Mouse (Mus musculus) kidney, postnatal 10 days (tissue): Measurements from ENCODE around the gene Dhcr24.

Source experiments
- DNase-seq: peaks from one replicate; pipeline ENCODE4 v3.0.0; 2021; ENCODE audit warnings: mixed read lengths

Dhcr24 gene

GRCm38 (mm10) chr4:106613105-106613504, 52.3 kb downstream of the Dhcr24 start:
- DNase-seq, result no peak

GRCm38 (mm10) chr4:106613560-106613959, 52.7 kb downstream of the Dhcr24 start:
- no peak for DNase-seq

DNA sequence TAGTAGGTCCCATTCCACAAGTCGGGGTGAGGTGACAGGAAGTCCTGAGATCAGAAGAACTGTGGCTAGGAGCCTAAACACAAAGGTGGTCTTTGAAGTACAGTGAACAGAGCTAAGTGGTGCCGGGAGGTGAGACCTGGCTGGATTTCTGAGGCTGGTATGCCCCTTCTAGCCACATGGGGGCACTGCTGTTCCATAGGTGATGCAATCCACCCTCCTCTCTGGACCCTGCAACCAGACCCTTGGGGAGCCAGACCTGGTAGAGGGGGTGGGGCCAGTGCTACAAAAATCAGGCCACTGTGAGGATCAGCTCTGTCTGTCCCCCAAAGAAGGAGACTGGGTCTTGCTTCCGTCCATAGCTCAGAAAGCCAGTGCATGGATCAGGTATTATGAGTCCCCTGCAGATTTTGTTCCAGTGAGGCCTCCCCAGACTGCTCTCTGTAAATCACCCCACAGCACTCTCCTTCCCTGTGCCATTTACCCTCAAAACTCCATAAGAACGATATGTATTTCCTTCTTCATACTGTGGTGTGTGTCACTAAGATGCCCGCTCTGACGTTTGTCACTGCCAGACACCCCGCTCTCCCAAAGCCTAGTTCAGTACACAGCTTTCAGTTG, 53.5 kb downstream of the Dhcr24 start:
- DNase-seq, result peak; percentile 81

DNA sequence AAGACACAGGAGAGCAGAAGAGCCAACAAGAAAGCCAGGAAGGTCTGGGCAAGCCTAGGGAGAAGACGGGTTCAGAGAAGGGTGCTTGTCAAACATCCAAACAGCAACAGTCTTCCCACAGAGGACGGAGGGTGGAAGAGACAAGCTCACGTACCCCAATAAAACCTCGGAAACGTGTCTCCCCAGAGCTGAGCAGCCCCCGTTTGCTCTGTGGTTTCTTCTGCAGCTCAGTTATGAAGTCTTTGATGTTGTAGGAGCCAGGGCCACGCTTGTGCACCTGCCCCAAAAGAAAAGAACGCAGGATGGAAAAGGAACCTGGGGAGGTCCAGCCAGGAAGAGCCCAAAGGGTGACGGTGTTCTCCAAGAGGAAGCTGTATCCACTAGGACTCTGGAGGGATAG, 54.0 kb downstream of the Dhcr24 start:
- DNase-seq, result no peak

DNA sequence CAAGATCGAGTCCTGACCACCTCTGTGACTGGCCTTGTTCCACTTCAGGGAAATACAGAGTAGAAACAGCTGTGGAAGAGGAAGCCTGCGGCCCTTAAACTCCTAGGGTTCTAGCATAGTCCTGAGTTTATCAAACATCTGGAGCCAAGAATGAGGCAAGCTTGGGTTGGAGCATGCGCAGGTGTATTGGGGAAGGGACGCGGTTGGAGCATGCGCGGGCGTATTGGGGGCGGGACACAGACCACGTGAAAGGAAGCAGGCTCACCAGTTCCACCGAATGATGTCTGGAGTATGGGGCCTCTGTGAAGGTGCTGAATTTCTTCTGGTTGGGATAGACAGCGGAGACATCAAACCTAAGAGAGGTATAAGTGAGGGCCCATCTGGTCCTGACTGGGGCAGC, 54.8 kb downstream of the Dhcr24 start:
- DNase-seq, result no peak

DNA sequence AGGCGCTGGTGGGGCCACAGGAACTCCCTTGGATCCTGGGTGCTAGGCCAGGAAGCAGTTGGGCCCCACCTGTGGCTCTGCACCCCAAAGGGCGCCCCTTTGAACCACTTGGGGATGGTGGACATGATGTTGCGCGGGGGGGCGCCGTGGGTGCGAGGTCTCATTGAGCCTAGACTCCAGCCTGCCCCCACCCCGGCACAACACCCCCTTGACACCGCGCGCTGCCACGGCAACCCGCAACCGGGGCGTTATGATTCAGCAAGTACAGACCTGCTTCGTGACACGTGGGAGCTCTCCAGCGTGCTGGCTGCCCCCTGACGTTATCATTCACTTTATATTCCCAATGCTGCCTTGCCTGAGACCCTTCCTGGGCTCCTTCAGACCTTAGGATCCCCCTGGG, 56.2 kb downstream of the Dhcr24 start, which contains the start of gene Lexm:
Gene Lexm (minus strand): TSS at position 186 of the 400 bp plus-strand sequence.
- DNase-seq, result peak; percentile 37

GRCm38 (mm10) chr4:106618898-106619297, 58.1 kb downstream of the Dhcr24 start:
- no peak for DNase-seq

- peak; percentile 54 for DNase-seq
These were observed 60.6 kb downstream of the Dhcr24 start for GRCm38 (mm10) chr4:106621428-106621827.

DNA sequence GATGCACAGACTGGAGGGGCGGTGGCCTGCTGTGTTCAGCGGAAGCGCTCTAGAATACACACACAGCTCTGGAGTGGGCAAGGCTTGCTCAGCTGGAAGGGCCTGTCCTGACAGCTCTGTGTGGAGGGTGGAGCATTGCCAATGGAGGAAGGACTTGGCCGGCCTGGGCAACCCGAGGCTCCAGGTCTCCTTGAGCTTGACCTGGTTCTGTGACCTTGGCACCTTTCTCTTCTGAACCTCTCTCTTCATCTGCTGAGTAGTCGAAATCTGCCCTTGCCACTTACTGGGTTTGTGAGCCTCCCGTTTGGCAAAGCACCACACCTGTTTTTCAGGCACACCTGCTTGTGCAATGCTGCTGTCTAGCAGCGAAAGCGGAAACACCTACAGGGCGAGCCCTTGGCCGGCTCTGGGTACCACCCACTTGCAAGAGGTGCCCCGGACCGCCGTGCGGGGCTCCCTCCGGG, 61.2 kb downstream of the Dhcr24 start, which contains the start of gene Ttc22:
Gene Ttc22 (plus strand): TSS at position 403 of the 464 bp plus-strand sequence.
- peak; percentile 59 for DNase-seq

GRCm38 (mm10) chr4:106622712-106623111, 61.9 kb downstream of the Dhcr24 start:
- no peak for DNase-seq

DNA sequence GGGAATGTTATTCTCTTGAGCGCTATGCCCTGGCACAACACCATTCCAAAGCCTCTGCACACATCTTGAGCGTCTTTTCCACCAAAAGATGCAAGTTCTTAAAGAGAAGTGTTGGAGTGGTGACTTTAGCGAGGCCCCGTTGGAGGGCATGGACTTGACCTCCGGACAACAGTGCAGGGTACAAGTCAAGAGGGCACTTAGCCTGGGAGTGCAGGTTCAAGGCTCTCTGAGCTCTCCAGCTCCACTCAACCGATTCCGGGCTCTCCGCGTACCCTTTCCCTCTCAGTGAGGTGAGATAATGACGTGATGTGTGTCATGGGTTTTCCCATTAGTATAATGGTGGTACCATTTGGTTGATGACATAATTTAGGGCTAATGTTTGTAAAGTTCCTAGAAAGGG, 63.4 kb downstream of the Dhcr24 start:
- DNase-seq, result no peak

DNA sequence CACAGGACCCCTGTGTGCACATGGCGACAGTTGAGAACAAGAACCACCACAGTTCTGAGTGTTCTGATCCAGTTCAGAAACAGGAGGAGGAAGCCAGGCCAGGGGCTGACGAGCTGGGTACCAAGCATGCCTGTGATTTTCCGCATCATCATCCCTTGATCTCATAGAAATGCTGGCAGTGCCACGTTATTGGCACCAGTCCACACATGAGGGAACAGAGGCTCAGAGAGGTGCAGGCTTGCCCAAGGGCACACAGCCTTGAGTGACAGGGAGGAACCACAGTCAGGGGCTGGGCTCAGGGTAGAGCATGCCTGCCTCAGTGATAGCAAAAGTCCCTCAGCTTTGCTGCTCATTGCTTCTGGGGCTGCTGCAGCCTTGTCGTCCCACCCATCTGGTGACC, 67.0 kb downstream of the Dhcr24 start:
- DNase-seq, result no peak

GRCm38 (mm10) chr4:106628650-106629360, 68.0 kb downstream of the Dhcr24 start:
- DNase-seq, result peak; percentile 63

- DNase-seq, result peak; percentile 28
These were observed 68.5 kb downstream of the Dhcr24 start for GRCm38 (mm10) chr4:106629374-106629773.

- peak; percentile 81 for DNase-seq
These were observed 69.7 kb downstream of the Dhcr24 start for GRCm38 (mm10) chr4:106630333-106631220.

- DNase-seq, result no peak
These were observed 71.5 kb downstream of the Dhcr24 start for GRCm38 (mm10) chr4:106632313-106632712.

- DNase-seq, result peak; percentile 46
These were observed 72.6 kb downstream of the Dhcr24 start for GRCm38 (mm10) chr4:106633281-106634085.

GRCm38 (mm10) chr4:106634086-106634479, 73.2 kb downstream of the Dhcr24 start:
- DNase-seq, result no peak
